Mouse (Mus musculus): ENCODE results near the gene Cyp4x1. TPM values are rescaled to one million over a fixed set of nuclear protein-coding genes. Genes with fewer than 3 reads are reported as not detected.
A peak's percentile ranks its signal among the peaks of the same experiment; 100 is the strongest.

Gene Cyp4x1
- polyA plus RNA-seq, 1 experiment: 0.06 TPM

- Histone ChIP-seq H3K27ac (ENCODE audit: insufficient read depth, low read depth, low read length) (no peak overlapping the region), H3K36me3 (ENCODE audit: control insufficient read depth, insufficient read depth, low read length) (no peaks in the 10 kb centered on the region), H3K27me3 (replicated peaks; ENCODE audit: control insufficient read depth, insufficient read depth, low read length) (peaks cover 10% of the 10 kb centered on the region; the same call in 1 of the 2 replicates), H3K4me3 (ENCODE audit: insufficient read depth, low read depth, low read length) (peak overlapping the region; percentile 43), H3K4me1 (ENCODE audit: control insufficient read depth, insufficient read depth, low read length) (no peaks in the 10 kb centered on the region)
- WGBS: 2% methylated on average over 57 of the region's 58 CpGs
- DNase-seq: peak; percentile 28
- TF ChIP-seq POLR2A (IDR thresholded peaks at IDR 0.05; ENCODE audit: low read depth, low read length): no peak
- no peak for TF ChIP-seq CTCF (conservative IDR thresholded peaks at IDR 0.05; ENCODE audit: insufficient read depth, insufficient read length, low read depth, low read length)
Observed at GRCm38 (mm10) chr4:115062875-115063517, 71.1 kb downstream of the Cyp4x1 start.

GRCm38 (mm10) chr4:115062540-115062874, 71.6 kb downstream of the Cyp4x1 start:
- H3K27me3 ChIP-seq (replicated peaks; ENCODE audit: control insufficient read depth, insufficient read depth, low read length): peaks cover 12% of the 10 kb centered on the region; the same call in 1 of the 2 replicates
- H3K36me3 ChIP-seq (ENCODE audit: control insufficient read depth, insufficient read depth, low read length): no peaks in the 10 kb centered on the region
- H3K4me3 ChIP-seq (ENCODE audit: insufficient read depth, low read depth, low read length): peak overlapping the region; percentile 43; the same call in 1 of the 2 replicates
- no peak overlapping the region for H3K27ac ChIP-seq (ENCODE audit: insufficient read depth, low read depth, low read length)
- TF ChIP-seq POLR2A (IDR thresholded peaks at IDR 0.05; ENCODE audit: low read depth, low read length) (no peak), CTCF (conservative IDR thresholded peaks at IDR 0.05; ENCODE audit: insufficient read depth, insufficient read length, low read depth, low read length) (no peak)
- no peaks in the 10 kb centered on the region for H3K4me1 ChIP-seq (ENCODE audit: control insufficient read depth, insufficient read depth, low read length)
- DNase-seq: no peak
- 10% methylated on average over 9 of the region's 9 CpGs for WGBS

DNA sequence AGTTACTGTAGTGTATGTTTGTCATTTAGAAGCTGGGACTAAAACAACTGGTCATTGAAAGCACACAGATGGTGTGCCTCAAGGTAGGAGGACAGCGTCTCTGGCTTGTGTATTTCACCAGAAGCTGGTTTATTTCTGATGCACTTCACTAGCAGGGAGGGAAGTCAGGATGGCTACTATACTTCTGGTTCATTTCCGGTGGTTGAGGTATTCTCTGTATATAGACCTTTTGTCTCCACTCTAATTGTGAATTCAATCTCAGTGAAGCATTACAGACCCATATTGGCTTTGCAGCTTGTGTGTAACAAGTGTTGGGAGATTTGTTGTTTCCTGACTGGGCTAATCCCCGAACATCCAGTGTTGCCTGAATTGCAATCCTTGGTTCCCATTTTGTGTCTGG, 73.3 kb downstream of the Cyp4x1 start:
- Histone ChIP-seq H3K4me3 (ENCODE audit: insufficient read depth, low read depth, low read length) (no peak overlapping the region), H3K27me3 (replicated peaks; ENCODE audit: control insufficient read depth, insufficient read depth, low read length) (peaks cover 19% of the 10 kb centered on the region), H3K36me3 (ENCODE audit: control insufficient read depth, insufficient read depth, low read length) (no peaks in the 10 kb centered on the region), H3K27ac (ENCODE audit: insufficient read depth, low read depth, low read length) (no peak overlapping the region), H3K4me1 (ENCODE audit: control insufficient read depth, insufficient read depth, low read length) (peaks cover 4% of the 10 kb centered on the region; the same call in 1 of the 2 replicates)
- WGBS: 40% methylated on average over 3 of the region's 3 CpGs
- no peak for TF ChIP-seq POLR2A (IDR thresholded peaks at IDR 0.05; ENCODE audit: low read depth, low read length)
- no peak for TF ChIP-seq CTCF (conservative IDR thresholded peaks at IDR 0.05; ENCODE audit: insufficient read depth, insufficient read length, low read depth, low read length)
- no peak for DNase-seq

GRCm38 (mm10) chr4:115059871-115060270, 74.2 kb downstream of the Cyp4x1 start:
- Histone ChIP-seq H3K27me3 (replicated peaks; ENCODE audit: control insufficient read depth, insufficient read depth, low read length) (peaks cover 19% of the 10 kb centered on the region), H3K4me1 (ENCODE audit: control insufficient read depth, insufficient read depth, low read length) (peaks cover 4% of the 10 kb centered on the region; the same call in 1 of the 2 replicates), H3K4me3 (ENCODE audit: insufficient read depth, low read depth, low read length) (peak overlapping the region; percentile 52), H3K27ac (ENCODE audit: insufficient read depth, low read depth, low read length) (peak overlapping the region; percentile 31; the same call in 1 of the 2 replicates), H3K36me3 (ENCODE audit: control insufficient read depth, insufficient read depth, low read length) (no peaks in the 10 kb centered on the region)
- WGBS: 38% methylated on average over 12 of the region's 12 CpGs
- peak; percentile 58 for DNase-seq
- no peak for TF ChIP-seq POLR2A (IDR thresholded peaks at IDR 0.05; ENCODE audit: low read depth, low read length)
- TF ChIP-seq CTCF (conservative IDR thresholded peaks at IDR 0.05; ENCODE audit: insufficient read depth, insufficient read length, low read depth, low read length): no peak

DNA sequence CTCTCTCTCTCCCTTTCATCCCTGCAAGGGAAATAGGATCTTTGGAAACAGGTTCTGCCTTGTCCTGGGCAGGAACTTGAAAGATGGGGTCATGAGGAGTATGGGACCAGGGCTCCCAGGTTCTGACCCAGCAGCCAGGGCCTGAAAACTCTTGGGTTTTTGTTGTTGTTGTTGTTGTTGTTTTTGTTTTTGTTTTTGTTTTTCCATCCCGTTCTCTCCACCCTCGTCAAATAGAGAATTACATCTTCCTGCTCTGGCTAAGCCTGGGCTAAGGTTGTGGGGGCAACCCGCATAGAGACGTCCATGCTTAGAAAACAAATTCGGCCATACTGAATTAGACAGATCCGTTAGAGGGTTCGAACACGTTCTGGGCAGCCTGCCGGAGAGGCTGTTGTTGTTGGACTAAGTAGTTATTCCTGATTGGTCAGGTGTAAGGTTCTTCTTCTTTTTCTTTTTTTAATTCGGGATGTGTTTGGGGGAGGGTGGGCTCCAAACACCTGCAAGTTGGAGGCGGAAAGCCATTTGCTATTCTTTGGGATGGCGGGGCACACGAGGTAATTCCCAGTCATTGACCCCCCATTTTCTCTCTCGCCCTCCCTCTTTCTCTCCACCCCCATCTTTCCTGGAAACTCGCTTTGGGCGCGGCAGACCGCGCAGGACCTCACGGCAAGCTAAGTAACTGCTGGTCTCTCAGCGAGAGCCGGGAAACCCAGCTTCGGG, 75.0 kb downstream of the Cyp4x1 start:
- Histone ChIP-seq H3K4me3 (ENCODE audit: insufficient read depth, low read depth, low read length) (peak overlapping the region; percentile 24; the same call in 1 of the 2 replicates), H3K27ac (ENCODE audit: insufficient read depth, low read depth, low read length) (0 out of 2 replicates have a peak overlapping the region, but pooled peaks have one; percentile 34), H3K27me3 (replicated peaks; ENCODE audit: control insufficient read depth, insufficient read depth, low read length) (peaks cover 17% of the 10 kb centered on the region), H3K36me3 (ENCODE audit: control insufficient read depth, insufficient read depth, low read length) (no peaks in the 10 kb centered on the region), H3K4me1 (ENCODE audit: control insufficient read depth, insufficient read depth, low read length) (peaks cover 4% of the 10 kb centered on the region; the same call in 1 of the 2 replicates)
- no peak for TF ChIP-seq CTCF (conservative IDR thresholded peaks at IDR 0.05; ENCODE audit: insufficient read depth, insufficient read length, low read depth, low read length)
- no peak for TF ChIP-seq POLR2A (IDR thresholded peaks at IDR 0.05; ENCODE audit: low read depth, low read length)
- WGBS: 19% methylated on average over 23 of the region's 23 CpGs
- peak; percentile 22 for DNase-seq

- Histone ChIP-seq H3K27ac (ENCODE audit: insufficient read depth, low read depth, low read length) (peak overlapping the region; percentile 79), H3K36me3 (ENCODE audit: control insufficient read depth, insufficient read depth, low read length) (no peaks in the 10 kb centered on the region), H3K27me3 (replicated peaks; ENCODE audit: control insufficient read depth, insufficient read depth, low read length) (peaks cover 13% of the 10 kb centered on the region), H3K4me3 (ENCODE audit: insufficient read depth, low read depth, low read length) (peak overlapping the region; percentile 14; the same call in 1 of the 2 replicates), H3K4me1 (ENCODE audit: control insufficient read depth, insufficient read depth, low read length) (peaks cover 4% of the 10 kb centered on the region; the same call in 1 of the 2 replicates)
- TF ChIP-seq CTCF (conservative IDR thresholded peaks at IDR 0.05; ENCODE audit: insufficient read depth, insufficient read length, low read depth, low read length) (no peak), POLR2A (IDR thresholded peaks at IDR 0.05; ENCODE audit: low read depth, low read length) (no peak)
- WGBS: 9% methylated on average over 20 of the region's 20 CpGs
- DNase-seq: peak; percentile 42
Observed at GRCm38 (mm10) chr4:115058317-115058761, 75.7 kb downstream of the Cyp4x1 start.
